Mouse (Mus musculus): Measurements from ENCODE around the gene Golim4. TPM values are rescaled to one million over a fixed set of nuclear protein-coding genes. Genes with fewer than 3 reads are reported as not detected.

The Golim4 gene
- polyA plus RNA-seq, 1 experiment from 2014 or later = 52.2 TPM

GRCm38 (mm10) chr3:75910257-75910656 lies 46.5 kb downstream of the Golim4 start:
- no peak overlapping the region for H3K27ac ChIP-seq (replicated peaks)
- DNase-seq (ENCODE audit: low spot score) = no peak

GRCm38 (mm10) chr3:75901903-75902598 lies 54.7 kb downstream of the Golim4 start:
- H3K36me3 ChIP-seq = peaks cover 60% of the 10 kb centered on the region
- WGBS = 80% methylated on average over 11 of the region's 11 CpGs
- no peak overlapping the region for H3K27ac ChIP-seq (replicated peaks)
- no peaks in the 10 kb centered on the region for H3K9me3 ChIP-seq (replicated peaks)
- H3K27me3 ChIP-seq (ENCODE audit: low read depth, poor library complexity, severe bottlenecking) = no peaks in the 10 kb centered on the region
- no peak overlapping the region for H3K4me3 ChIP-seq
- no peak for DNase-seq (ENCODE audit: low spot score)
- no peaks in the 10 kb centered on the region for H3K4me1 ChIP-seq

More at GRCm38 (mm10) chr3:75910257-75910656, 46.5 kb downstream of the Golim4 start:
- Histone ChIP-seq H3K27me3 (ENCODE audit: low read depth, poor library complexity, severe bottlenecking) (no peaks in the 10 kb centered on the region), H3K4me3 (no peak overlapping the region), H3K4me1 (peaks cover 12% of the 10 kb centered on the region), H3K9me3 (replicated peaks) (no peaks in the 10 kb centered on the region), H3K36me3 (peaks cover 14% of the 10 kb centered on the region)
- 40% methylated on average over 4 of the region's 4 CpGs for WGBS

GRCm38 (mm10) chr3:75895075-75895474 lies 61.7 kb downstream of the Golim4 start:
- Histone ChIP-seq H3K9me3 (replicated peaks) (no peaks in the 10 kb centered on the region), H3K27ac (replicated peaks) (no peak overlapping the region), H3K4me3 (no peak overlapping the region), H3K27me3 (ENCODE audit: low read depth, poor library complexity, severe bottlenecking) (no peaks in the 10 kb centered on the region), H3K4me1 (no peaks in the 10 kb centered on the region), H3K36me3 (peaks cover 70% of the 10 kb centered on the region)
- no peak for DNase-seq (ENCODE audit: low spot score)
- 94% methylated on average over 5 of the region's 5 CpGs for WGBS

- peaks cover 86% of the 10 kb centered on the region for H3K36me3 ChIP-seq
- 95% methylated on average over 3 of the region's 3 CpGs for WGBS
- H3K4me1 ChIP-seq = no peaks in the 10 kb centered on the region
- H3K9me3 ChIP-seq (replicated peaks) = no peaks in the 10 kb centered on the region
- no peak overlapping the region for H3K4me3 ChIP-seq
- no peak overlapping the region for H3K27ac ChIP-seq (replicated peaks)
- no peak for DNase-seq (ENCODE audit: low spot score)
- H3K27me3 ChIP-seq (ENCODE audit: low read depth, poor library complexity, severe bottlenecking) = no peaks in the 10 kb centered on the region
Measured at GRCm38 (mm10) chr3:75891581-75891980, 65.2 kb downstream of the Golim4 start.

- DNase-seq (ENCODE audit: low spot score) = no peak
- WGBS = 94% methylated on average over 1 of the region's 1 CpGs
- H3K36me3 ChIP-seq = peaks cover 91% of the 10 kb centered on the region
- no peak overlapping the region for H3K27ac ChIP-seq (replicated peaks)
- no peak overlapping the region for H3K4me3 ChIP-seq
- H3K4me1 ChIP-seq = no peaks in the 10 kb centered on the region
- no peaks in the 10 kb centered on the region for H3K9me3 ChIP-seq (replicated peaks)
- H3K27me3 ChIP-seq (ENCODE audit: low read depth, poor library complexity, severe bottlenecking) = no peaks in the 10 kb centered on the region
Measured at GRCm38 (mm10) chr3:75889323-75889722, 67.4 kb downstream of the Golim4 start.

GRCm38 (mm10) chr3:75881582-75881981 lies 75.2 kb downstream of the Golim4 start:
- H3K27me3 ChIP-seq (ENCODE audit: low read depth, poor library complexity, severe bottlenecking) = no peaks in the 10 kb centered on the region

GRCm38 (mm10) chr3:75879269-75879668 lies 77.5 kb downstream of the Golim4 start:
- 83% methylated on average over 2 of the region's 2 CpGs for WGBS
- H3K4me1 ChIP-seq = no peaks in the 10 kb centered on the region
- H3K36me3 ChIP-seq = peaks cover 81% of the 10 kb centered on the region
- H3K27ac ChIP-seq (replicated peaks) = no peak overlapping the region
- peaks cover 8% of the 10 kb centered on the region; the same call in 1 of the 2 replicates for H3K9me3 ChIP-seq (replicated peaks)
- no peak for DNase-seq (ENCODE audit: low spot score)
- no peaks in the 10 kb centered on the region for H3K27me3 ChIP-seq (ENCODE audit: low read depth, poor library complexity, severe bottlenecking)
- H3K4me3 ChIP-seq = no peak overlapping the region

More at GRCm38 (mm10) chr3:75881582-75881981, 75.2 kb downstream of the Golim4 start:
- no peak overlapping the region for H3K27ac ChIP-seq (replicated peaks)
- peaks cover 8% of the 10 kb centered on the region; the same call in 1 of the 2 replicates for H3K9me3 ChIP-seq (replicated peaks)
- H3K4me1 ChIP-seq = no peaks in the 10 kb centered on the region
- no peak overlapping the region for H3K4me3 ChIP-seq
- 93% methylated on average over 1 of the region's 1 CpGs for WGBS
- H3K36me3 ChIP-seq = peaks cover 90% of the 10 kb centered on the region
- no peak for DNase-seq (ENCODE audit: low spot score)

GRCm38 (mm10) chr3:75868886-75869285 lies 87.9 kb downstream of the Golim4 start:
- 64% methylated on average over 1 of the region's 1 CpGs for WGBS
- DNase-seq (ENCODE audit: low spot score) = no peak
- H3K4me3 ChIP-seq = no peak overlapping the region
- no peaks in the 10 kb centered on the region for H3K9me3 ChIP-seq (replicated peaks)
- H3K27ac ChIP-seq (replicated peaks) = no peak overlapping the region
- no peaks in the 10 kb centered on the region for H3K4me1 ChIP-seq
- no peaks in the 10 kb centered on the region for H3K27me3 ChIP-seq (ENCODE audit: low read depth, poor library complexity, severe bottlenecking)
- no peaks in the 10 kb centered on the region for H3K36me3 ChIP-seq

GRCm38 (mm10) chr3:75864203-75864602 lies 92.5 kb downstream of the Golim4 start:
- DNase-seq (ENCODE audit: low spot score) = no peak
- H3K4me1 ChIP-seq = no peaks in the 10 kb centered on the region
- no peak overlapping the region for H3K27ac ChIP-seq (replicated peaks)
- 42% methylated on average over 2 of the region's 2 CpGs for whole genome bisulfite sequencing
- no peaks in the 10 kb centered on the region for H3K36me3 ChIP-seq
- H3K9me3 ChIP-seq (replicated peaks) = no peaks in the 10 kb centered on the region
- H3K4me3 ChIP-seq = no peak overlapping the region
- no peaks in the 10 kb centered on the region for H3K27me3 ChIP-seq (ENCODE audit: low read depth, poor library complexity, severe bottlenecking)

- H3K27me3 ChIP-seq (ENCODE audit: low read depth, poor library complexity, severe bottlenecking) = no peaks in the 10 kb centered on the region
- H3K9me3 ChIP-seq (replicated peaks) = no peaks in the 10 kb centered on the region
- H3K4me1 ChIP-seq = no peaks in the 10 kb centered on the region
- H3K27ac ChIP-seq (replicated peaks) = no peak overlapping the region
- 33% methylated on average over 4 of the region's 4 CpGs for whole genome bisulfite sequencing
- no peaks in the 10 kb centered on the region for H3K36me3 ChIP-seq
- H3K4me3 ChIP-seq = no peak overlapping the region
- peak; percentile 48 for DNase-seq (ENCODE audit: low spot score)
Measured at GRCm38 (mm10) chr3:75861677-75862076, 95.1 kb downstream of the Golim4 start.

GRCm38 (mm10) chr3:75860760-75861159 lies 96.0 kb downstream of the Golim4 start:
- Histone ChIP-seq H3K4me1 (no peaks in the 10 kb centered on the region), H3K4me3 (no peak overlapping the region), H3K9me3 (replicated peaks) (no peaks in the 10 kb centered on the region), H3K36me3 (no peaks in the 10 kb centered on the region), H3K27me3 (ENCODE audit: low read depth, poor library complexity, severe bottlenecking) (no peaks in the 10 kb centered on the region), H3K27ac (replicated peaks) (no peak overlapping the region)
- DNase-seq (ENCODE audit: low spot score) = no peak
- WGBS = 85% methylated on average over 12 of the region's 12 CpGs

GRCm38 (mm10) chr3:75835286-75835967 lies 121.3 kb downstream of the Golim4 start:
- no peak for DNase-seq (ENCODE audit: low spot score)
- H3K36me3 ChIP-seq = no peaks in the 10 kb centered on the region
- no peaks in the 10 kb centered on the region for H3K4me1 ChIP-seq
- no peak overlapping the region for H3K4me3 ChIP-seq
- WGBS = 82% methylated on average over 5 of the region's 5 CpGs
- no peaks in the 10 kb centered on the region for H3K27me3 ChIP-seq (ENCODE audit: low read depth, poor library complexity, severe bottlenecking)
- no peaks in the 10 kb centered on the region for H3K9me3 ChIP-seq (replicated peaks)
- no peak overlapping the region for H3K27ac ChIP-seq (replicated peaks)

GRCm38 (mm10) chr3:75834827-75835226 lies 121.9 kb downstream of the Golim4 start:
- Histone ChIP-seq H3K9me3 (replicated peaks) (no peaks in the 10 kb centered on the region), H3K4me3 (no peak overlapping the region), H3K4me1 (no peaks in the 10 kb centered on the region), H3K27ac (replicated peaks) (no peak overlapping the region), H3K36me3 (no peaks in the 10 kb centered on the region), H3K27me3 (ENCODE audit: low read depth, poor library complexity, severe bottlenecking) (no peaks in the 10 kb centered on the region)
- no peak for DNase-seq (ENCODE audit: low spot score)
- WGBS = 88% methylated on average over 2 of the region's 2 CpGs
